Mouse (Mus musculus): ENCODE measurements around the gene Aqp11.

Aqp11 gene

DNA sequence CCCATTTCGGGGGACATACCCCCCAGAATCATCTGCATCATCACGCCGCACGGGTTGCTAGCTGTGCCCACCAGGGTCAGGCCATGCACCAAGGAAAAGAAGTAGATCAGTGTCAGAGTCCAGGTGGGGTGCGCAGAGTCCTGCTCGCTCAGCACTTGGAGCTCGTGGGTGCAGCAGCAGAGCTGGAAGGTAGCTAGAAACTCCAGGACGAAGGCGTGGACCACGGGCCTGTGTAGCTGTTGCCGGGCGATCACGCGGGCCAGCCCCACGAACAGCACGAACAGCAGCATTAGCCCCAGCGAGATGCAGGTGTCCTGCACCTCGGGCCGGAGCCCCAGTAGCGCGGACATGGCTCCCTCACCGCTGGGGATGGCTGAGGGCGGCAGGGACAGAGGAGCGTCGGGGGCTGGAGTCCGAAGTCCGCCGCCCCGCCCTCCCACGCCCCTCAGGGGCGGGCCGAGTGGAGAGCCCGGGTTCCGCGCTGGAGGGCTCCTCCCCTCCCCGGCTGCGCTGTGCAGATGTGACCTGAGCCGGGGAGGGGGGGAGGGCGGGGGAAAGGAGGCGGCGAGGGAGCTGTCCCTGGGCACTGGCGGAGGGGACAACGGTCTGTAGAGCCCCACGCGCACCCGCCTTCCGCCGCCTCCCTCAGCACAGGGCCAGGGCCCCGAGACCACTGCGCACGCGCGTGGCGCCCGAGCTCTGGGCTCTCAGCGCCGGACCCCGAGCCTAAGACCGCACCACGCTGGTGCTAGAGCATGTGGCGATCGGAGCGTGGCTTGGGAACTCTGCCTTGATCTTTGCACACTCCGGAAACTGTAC is at the start of gene Aqp11:
Gene Aqp11 (minus strand): TSS at position 652 of the 819 bp plus-strand sequence.
- DNase-seq (ENCODE audit: low spot score), result peak; percentile 66

GRCm38 (mm10) chr7:97783523-97783922 is 45.4 kb upstream of the Aqp11 start:
- DNase-seq (ENCODE audit: low spot score), result no peak

- no peak for DNase-seq (ENCODE audit: low spot score)
Observed at GRCm38 (mm10) chr7:97781496-97781895, 43.4 kb upstream of the Aqp11 start.

DNA sequence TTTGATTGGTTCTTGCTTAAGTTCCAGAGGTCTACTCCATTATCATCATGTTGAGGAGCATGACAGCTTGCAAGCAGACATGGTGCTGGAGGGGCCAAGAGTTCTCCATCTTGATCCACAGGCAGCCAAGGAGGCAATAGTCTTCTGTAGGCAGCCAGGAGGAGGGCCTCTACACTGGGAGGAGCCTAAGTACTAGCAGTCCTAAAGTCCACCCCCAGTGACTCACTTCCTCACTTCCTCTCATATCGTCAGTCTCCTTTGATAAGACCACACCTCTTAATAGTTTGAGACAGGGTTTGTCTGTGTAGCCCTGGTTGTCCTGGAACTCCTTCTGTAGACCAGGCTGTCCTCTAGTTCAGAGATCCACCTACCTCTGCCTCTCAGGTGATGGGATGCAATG is 42.7 kb upstream of the Aqp11 start:
- no peak for DNase-seq (ENCODE audit: low spot score)

- DNase-seq (ENCODE audit: low spot score), result no peak
Observed at GRCm38 (mm10) chr7:97780222-97780621, 42.1 kb upstream of the Aqp11 start.

- DNase-seq (ENCODE audit: low spot score), result no peak
Observed at GRCm38 (mm10) chr7:97777191-97777590, 39.1 kb upstream of the Aqp11 start.

- no peak for DNase-seq (ENCODE audit: low spot score)
Observed at GRCm38 (mm10) chr7:97775923-97776322, 37.8 kb upstream of the Aqp11 start.

- DNase-seq (ENCODE audit: low spot score), result no peak
Observed at GRCm38 (mm10) chr7:97775380-97775779, 37.3 kb upstream of the Aqp11 start.

GRCm38 (mm10) chr7:97770841-97771620 is 32.9 kb upstream of the Aqp11 start:
- DNase-seq (ENCODE audit: low spot score), result no peak

DNA sequence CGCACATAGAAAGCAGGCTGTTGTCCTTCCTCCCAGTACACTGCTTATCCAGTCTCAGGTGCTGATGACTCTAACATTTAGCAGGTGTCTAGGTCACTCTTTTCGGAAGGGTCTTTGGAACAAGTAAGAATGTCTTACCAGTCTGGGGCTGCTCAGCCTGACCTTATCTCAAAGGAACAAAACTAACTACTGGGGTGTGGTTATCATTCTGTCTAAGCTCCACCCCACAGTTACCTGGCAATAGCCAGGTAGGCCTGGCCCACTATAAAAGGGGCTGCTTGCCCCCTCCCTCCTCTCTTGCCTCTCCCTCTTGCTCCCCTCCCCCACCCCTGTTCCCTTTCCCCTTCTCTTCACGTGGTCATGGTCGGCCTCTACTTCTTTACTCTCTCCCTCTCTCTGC is 30.9 kb upstream of the Aqp11 start:
- DNase-seq (ENCODE audit: low spot score), result no peak

DNA sequence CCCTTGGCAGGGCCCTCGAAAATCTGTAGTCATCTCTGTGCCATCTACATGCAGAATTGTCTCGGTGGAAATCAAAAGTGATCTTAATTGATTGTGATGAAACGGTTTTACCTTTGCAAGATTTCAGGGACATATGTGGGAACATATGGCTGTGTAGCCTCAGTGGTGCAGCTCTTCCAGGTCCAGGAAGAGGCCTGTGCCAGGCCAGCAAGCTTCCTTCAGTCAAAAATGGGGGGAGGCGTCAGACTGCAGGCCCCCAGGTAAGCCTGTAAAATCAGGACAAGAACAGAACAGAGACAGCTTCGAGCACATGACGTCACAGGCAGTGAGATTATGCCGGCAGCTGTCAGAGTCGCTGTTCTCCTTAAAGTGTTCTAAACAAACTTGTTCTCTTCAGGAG is 29.8 kb upstream of the Aqp11 start:
- DNase-seq (ENCODE audit: low spot score), result no peak

GRCm38 (mm10) chr7:97766406-97767166 is 28.5 kb upstream of the Aqp11 start:
- DNase-seq (ENCODE audit: low spot score), result no peak

DNA sequence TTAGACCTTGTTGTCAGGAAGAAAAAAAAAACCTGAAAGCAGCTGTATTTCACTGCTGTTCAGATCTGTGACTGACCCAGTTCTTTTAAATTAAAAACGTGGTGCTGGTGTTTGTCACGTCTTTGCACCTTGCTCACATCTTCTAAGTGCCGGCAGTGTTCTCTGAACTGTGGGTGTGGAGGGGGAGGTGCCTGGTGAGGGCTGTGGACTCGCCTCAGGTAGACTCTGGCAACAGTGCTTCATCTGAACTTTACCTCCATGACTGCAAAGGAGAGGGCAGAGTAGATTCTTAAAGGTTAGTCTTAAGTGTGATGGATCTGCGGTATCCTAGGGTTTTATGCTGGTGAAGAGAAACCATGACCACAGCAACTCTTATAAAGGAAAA is 27.9 kb upstream of the Aqp11 start:
- DNase-seq (ENCODE audit: low spot score), result no peak

DNA sequence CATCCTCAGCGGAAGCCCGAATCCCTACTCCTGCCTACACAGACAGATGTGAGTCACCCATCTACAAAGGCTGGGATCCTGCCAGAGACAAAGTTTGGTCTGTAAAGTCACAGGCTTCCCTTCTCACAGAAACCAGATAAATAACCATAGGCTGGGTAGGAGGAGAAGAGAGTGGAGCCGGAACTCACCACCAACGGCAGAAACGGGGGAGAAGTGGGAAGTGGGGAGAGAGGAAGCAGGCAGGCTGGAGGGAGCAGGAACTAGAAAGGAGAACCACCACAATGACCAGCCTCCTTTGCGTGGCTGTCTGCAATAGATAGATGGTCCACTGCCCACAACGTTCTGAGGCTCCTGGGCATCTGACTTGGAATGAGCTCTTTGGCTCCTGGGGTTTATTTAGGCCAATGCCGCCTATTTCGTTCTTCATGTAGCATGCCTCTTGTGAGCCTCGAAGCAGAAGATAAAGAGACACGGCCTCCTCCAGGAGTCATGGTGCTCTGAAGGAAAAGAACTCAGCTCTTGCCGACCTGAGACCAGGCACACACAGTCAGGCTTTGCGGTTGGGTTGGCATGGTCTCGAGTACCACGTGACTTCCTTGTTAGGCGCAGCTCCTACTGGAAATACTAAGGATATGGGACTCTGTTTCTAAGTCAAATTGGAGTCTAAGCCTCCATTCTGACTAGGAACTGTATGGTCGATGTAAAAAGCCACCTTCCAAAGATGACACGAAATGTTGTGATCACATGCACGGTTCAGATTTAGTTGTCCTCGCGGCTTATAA is 27.3 kb upstream of the Aqp11 start:
- DNase-seq (ENCODE audit: low spot score), result no peak

- DNase-seq (ENCODE audit: low spot score), result no peak
Observed at GRCm38 (mm10) chr7:97764591-97764990, 26.5 kb upstream of the Aqp11 start.

DNA sequence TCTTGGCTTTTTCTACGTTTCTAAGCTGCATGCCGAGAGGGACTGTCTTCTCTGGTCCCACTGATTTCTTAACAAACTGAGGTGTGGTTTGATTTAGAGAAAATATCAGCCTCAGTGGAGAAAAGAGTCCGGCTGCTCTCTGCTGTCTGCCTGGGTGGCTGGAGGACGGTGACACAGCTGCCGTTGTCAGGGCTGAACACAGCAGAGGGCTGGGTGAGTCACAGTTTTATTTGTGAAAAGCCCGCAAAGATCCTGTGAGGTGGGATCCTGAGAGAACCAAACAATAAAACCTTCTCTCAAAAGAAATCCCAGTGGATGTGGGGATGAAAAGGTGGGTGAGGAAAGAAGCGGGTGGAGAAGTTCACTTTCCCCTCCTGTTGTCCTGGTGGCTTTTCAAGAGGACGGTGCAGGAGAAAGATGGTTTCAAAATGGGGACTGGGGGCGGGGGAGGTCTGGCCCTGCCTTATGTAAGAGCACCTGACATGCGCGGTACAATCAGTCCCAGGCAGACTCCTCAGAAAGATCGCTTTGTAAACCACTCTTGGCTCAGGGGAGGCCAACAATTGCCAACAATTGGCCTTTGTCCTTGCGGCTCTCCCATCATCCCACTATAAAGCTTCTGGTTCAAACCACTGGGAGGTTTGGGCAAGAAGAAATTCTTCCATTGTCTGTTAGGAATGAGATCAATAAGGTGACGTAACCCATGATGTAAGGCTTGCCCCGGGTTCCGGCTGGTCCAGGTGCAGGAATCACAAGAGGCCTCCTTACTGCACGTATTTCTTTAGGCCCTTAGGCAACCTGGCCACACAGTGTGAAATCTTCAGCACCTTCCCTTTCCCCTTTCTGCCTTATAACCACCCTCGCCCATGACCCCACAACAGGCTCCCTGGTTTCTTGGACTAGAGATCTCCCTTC is 19.1 kb upstream of the Aqp11 start:
- no peak for DNase-seq (ENCODE audit: low spot score)

GRCm38 (mm10) chr7:97749207-97750190 is 11.4 kb upstream of the Aqp11 start:
- no peak for DNase-seq (ENCODE audit: low spot score)

DNA sequence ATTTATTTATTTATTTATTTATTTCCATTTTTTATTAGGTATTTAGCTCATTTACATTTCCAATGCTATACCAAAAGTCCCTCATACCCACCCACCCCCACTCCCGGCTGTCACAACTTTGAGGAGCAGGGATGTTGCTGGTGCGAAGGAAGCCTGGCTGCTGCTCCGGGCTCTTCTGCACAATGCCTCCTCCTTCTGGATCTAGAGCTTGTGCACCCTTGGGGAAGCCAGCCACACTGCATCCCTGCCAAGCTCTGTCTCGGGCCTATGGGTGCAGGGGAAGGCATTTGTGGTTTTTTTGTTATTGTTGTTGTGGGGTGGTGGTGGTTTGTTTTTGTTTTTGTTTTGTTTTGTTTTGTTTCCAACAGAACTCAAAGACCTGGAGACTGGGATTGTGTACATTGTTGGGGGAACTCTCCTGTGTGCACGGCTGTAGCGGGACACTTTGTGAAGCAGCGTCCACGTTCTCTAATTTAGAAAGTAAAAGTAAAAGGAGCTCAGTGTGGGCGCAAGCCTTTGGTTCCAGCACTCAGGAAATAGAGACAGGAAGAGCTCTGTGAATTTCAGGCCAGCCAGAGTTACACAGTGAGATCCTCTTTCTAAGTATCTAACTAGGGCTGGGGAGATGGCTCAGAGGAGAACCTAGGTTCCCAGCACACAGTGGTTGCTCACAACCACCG is 10.6 kb upstream of the Aqp11 start:
- DNase-seq (ENCODE audit: low spot score), result no peak

All from ovary, postnatal 14 days (tissue).